Mouse (Mus musculus) C2C12 (cell line): ENCODE measurements around the gene Smap1.

Experiments
- CTCF ChIP-seq: IDR thresholded peaks from one replicate; pipeline ENCODE4 v1.5.1; 2011; ENCODE audit not compliant: control insufficient read depth, insufficient read depth, insufficient read length
- USF1 ChIP-seq: IDR thresholded peaks from one replicate; pipeline ENCODE4 v1.6.1; 2011; ENCODE audit warnings: low read depth, mild to moderate bottlenecking, control low read depth, moderate library complexity

GRCm38 (mm10) chr1:23902736-23903135, 19.4 kb downstream of the Smap1 start:
- TF ChIP-seq USF1, result no peak
- no peak for TF ChIP-seq CTCF
